Mouse (Mus musculus) limb, embryonic 15.5 days (tissue): ENCODE measurements around the gene Ndufa1. TPM values are rescaled to one million over a fixed set of nuclear protein-coding genes. Genes with fewer than 3 reads are reported as not detected.
"Not testable (repeated sequence)": the region's sequence is repeated elsewhere in the genome, so short reads cannot be mapped to it uniquely, and the experiment has no call there.

Experiments used
- ATAC-seq: fragments of 200-750 bp; cut with Nextera tagmentation; 2 replicates; pipeline ENCODE4 v1.8.0; 2017; ENCODE audit warnings: low read depth, moderate TSS enrichment; ENCODE audit not compliant: insufficient number of reproducible peaks, low FRiP score, low TSS enrichment
- H3K27ac ChIP-seq: fragments of 300-500 bp; sonication (generic); 2 replicates; pipeline ENCODE4 v1.5.1; 2015; ENCODE audit warnings: moderate library complexity, mild to moderate bottlenecking, inconsistent platforms
- H3K27me3 ChIP-seq: fragments of 300-500 bp; sonication (generic); 2 replicates; pipeline ENCODE4 v1.6.1; 2015; ENCODE audit warnings: inconsistent platforms
- H3K36me3 ChIP-seq: fragments of 300-500 bp; sonication (generic); 2 replicates; pipeline ENCODE4 v1.6.1; 2015; ENCODE audit warnings: inconsistent platforms
- H3K4me1 ChIP-seq: fragments of 300-500 bp; sonication (generic); 2 replicates; pipeline ENCODE4 v1.6.1; 2015; ENCODE audit warnings: inconsistent platforms
- H3K4me2 ChIP-seq: fragments of 300-500 bp; sonication (generic); 2 replicates; pipeline ENCODE4 v1.6.1; 2015; ENCODE audit warnings: mild to moderate bottlenecking, inconsistent platforms
- H3K4me3 ChIP-seq: fragments of 300-500 bp; sonication (generic); 2 replicates; pipeline ENCODE4 v1.5.1; 2015; ENCODE audit warnings: mild to moderate bottlenecking, inconsistent platforms
- H3K9ac ChIP-seq: fragments of 300-500 bp; sonication (generic); 2 replicates; pipeline ENCODE4 v1.6.1; 2015; ENCODE audit warnings: inconsistent platforms
- H3K9me3 ChIP-seq: fragments of 300-500 bp; sonication (generic); 2 replicates; pipeline ENCODE4 v1.6.1; 2016; ENCODE audit warnings: inconsistent platforms
- WGBS: fragments of 180-500 bp; shearing (Covaris S2); methylation state at CpG from one replicate; pipeline ENCODE4 v1.1.7; 2015; 5-methylcytosine and 5-hydroxymethylcytosine counted together
- polyA plus RNA-seq: library from polyadenylated mRNA; unstranded; fragments of >200 nt; fragmentation: Nextera tagmentation; extraction: Ambion mirVana; gene quantifications from 2 replicates; pipeline ENCODE4 v1.2.1, GENCODE M21; 2015

Gene Ndufa1
- 385 and 433 TPM in 2 replicates for polyA plus RNA-seq

DNA sequence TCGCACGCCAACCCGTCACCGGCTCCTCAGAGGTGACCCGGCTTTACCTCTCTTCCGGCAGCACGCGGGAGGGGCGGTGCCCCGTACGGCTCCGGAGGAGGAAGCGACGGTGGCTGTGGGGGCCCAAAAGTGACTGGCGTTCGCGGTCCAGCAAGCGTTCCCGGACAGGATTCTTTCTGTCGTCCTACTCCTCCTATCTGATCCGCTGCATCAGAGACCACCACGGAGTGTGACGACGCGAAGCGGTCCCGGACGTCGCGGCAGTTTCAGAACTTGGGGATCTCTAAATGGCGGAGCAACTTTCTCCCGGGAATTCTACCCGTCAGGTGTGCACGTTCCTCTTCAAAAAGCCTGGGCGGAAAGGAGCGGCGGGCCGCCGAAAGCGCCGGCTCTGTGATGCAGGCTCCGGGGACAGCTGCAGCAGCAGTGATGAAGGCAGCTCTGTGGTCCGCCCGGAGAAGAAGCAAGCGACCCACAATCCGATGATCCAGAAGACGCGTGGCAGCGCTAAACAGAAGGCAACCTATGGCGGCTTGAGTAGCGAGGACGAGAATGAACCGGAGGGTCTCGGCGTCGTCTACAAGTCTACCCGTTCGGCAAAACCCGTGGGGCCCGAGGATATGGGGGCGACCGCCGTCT lies at the start of gene Ndufa1, which contains the start of gene Rnf113a1:
Gene Ndufa1, minus strand, starts transcription at position 59 of the 639 bp plus-strand sequence.
Gene Rnf113a1, plus strand, starts transcription at position 141 of the 639 bp plus-strand sequence.
- no peak for ATAC-seq
- Histone ChIP-seq H3K4me2 (peak within 1 kb of the TSS; percentile 49), H3K27ac (peak within 1 kb of the TSS; percentile 59; the same call in 1 of the 2 replicates)

DNA sequence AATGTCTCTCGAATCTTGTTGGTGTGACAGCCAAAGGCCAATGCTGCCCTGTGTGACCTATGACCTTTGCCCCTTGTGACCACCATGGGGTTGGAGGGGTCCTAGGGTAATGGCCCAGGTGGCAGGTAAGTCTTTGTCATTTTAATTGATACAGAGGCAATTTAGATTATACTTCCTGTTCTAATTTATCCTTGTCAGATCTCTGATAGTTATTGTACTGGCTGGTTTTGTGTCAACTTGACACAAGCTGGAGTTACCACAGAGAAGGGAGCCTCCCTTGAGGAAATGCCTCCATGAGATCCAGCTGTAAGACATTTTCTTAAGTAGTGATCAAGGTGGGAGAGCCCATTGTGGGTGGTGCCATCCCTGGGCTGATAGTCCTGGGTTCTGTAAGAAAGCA lies 31.2 kb upstream of the Ndufa1 start, which contains the start of gene Rhox1:
Gene Rhox1, minus strand, starts transcription at position 101 of the 400 bp plus-strand sequence.
- H3K4me3 ChIP-seq, H3K9ac ChIP-seq, H3K36me3 ChIP-seq, H3K27ac ChIP-seq, H3K9me3 ChIP-seq, ATAC-seq, H3K4me1 ChIP-seq, H3K27me3 ChIP-seq, H3K4me2 ChIP-seq: not testable (repeated sequence)
- 58% methylated on average over 1 of the region's 1 CpGs for WGBS

More for the DNA sequence above, at the start of gene Ndufa1, which contains the start of gene Rnf113a1:
- Histone ChIP-seq H3K4me1 (no peaks in the 10 kb centered on the region), H3K36me3 (no peaks in the 10 kb centered on the region), H3K27me3 (no peaks in the 10 kb centered on the region), H3K4me3 (peak within 1 kb of the TSS; percentile 53), H3K9me3 (no peaks in the 10 kb centered on the region), H3K9ac (peak within 1 kb of the TSS; percentile 39)
- 23% methylated on average over 62 of the region's 63 CpGs for WGBS

DNA sequence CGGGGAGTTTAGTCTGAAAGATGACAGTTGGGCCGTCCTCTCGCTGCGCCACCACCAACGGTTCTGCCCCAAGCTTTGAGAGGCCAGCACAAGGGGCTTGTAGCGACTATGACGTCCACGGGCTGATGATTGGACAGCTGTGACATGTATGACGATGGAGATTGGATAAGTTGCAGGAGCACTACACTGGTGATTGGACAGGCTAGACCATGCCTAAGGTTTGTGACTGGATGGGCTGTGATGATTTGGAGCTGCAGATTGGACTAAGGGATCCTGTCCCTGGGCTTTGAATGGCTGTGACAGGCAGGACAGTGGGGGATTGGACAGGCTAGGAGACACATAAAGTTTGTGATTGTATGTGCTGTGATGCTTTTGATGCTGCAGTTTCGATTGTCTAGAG lies 20.0 kb upstream of the Ndufa1 start, which contains the start of gene Gm9:
Gene Gm9, minus strand, starts transcription at position 101 of the 400 bp plus-strand sequence.
- no peaks in the 10 kb centered on the region for H3K4me1 ChIP-seq
- no peak within 1 kb of the TSS for H3K9ac ChIP-seq
- no peak for ATAC-seq
- no peak within 1 kb of the TSS for H3K4me3 ChIP-seq
- no peaks in the 10 kb centered on the region for H3K27me3 ChIP-seq
- no peaks in the 10 kb centered on the region for H3K36me3 ChIP-seq
- H3K4me2 ChIP-seq: no peak within 1 kb of the TSS
- H3K27ac ChIP-seq: no peak within 1 kb of the TSS
- H3K9me3 ChIP-seq: no peaks in the 10 kb centered on the region
- 88% methylated on average over 10 of the region's 10 CpGs for WGBS

DNA sequence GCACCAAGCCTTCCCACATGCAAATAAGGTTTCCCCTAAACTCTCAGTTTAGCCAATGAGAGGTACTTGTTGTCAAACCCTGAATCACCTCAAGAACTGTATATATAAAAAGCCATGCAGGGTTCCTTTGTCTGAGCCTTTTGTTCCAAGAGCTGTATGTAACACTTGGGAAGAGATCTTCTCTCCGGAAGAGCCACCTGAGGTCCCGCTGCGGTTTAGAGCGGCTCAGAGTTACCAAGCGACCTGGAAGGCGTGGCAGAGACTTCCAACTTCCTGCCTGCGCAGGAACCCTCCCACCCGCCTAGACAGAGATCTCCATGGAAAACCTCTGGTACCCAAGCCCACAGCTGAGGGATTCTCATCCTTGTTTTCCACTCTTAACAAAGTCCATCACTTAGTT lies 7.7 kb upstream of the Ndufa1 start:
- H3K4me2 ChIP-seq: no peak overlapping the region

DNA sequence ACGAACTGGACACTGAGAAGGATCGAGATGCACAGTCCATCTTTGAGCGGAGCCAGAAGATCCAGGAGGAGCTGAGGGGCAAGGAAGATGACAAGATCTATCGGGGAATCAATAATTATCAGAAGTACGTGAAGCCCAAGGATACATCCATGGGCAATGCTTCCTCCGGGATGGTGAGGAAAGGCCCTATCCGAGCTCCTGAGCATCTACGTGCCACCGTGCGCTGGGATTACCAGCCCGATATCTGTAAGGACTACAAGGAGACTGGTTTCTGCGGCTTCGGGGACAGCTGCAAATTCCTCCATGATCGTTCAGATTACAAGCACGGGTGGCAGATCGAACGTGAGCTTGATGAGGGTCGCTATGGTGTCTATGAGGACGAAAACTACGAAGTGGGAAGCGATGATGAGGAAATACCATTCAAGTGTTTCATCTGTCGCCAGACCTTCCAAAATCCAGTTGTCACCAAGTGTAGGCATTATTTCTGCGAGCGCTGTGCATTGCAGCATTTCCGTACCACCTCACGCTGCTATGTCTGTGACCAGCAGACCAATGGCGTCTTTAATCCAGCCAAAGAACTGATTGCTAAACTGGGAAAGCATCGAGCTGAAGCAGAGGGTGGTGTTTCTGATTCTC lies 899 bp upstream of the Ndufa1 start:
- Histone ChIP-seq H3K9ac (peak overlapping the region; percentile 39), H3K4me3 (peak overlapping the region; percentile 53), H3K4me1 (no peaks in the 10 kb centered on the region), H3K27ac (no peak overlapping the region), H3K4me2 (peak overlapping the region; percentile 49), H3K36me3 (no peaks in the 10 kb centered on the region), H3K9me3 (no peaks in the 10 kb centered on the region), H3K27me3 (no peaks in the 10 kb centered on the region)
- no peak for ATAC-seq
- WGBS: 28% methylated on average over 28 of the region's 28 CpGs

More for the DNA sequence above, 7.7 kb upstream of the Ndufa1 start:
- Histone ChIP-seq H3K4me1 (no peaks in the 10 kb centered on the region), H3K27ac (no peak overlapping the region), H3K4me3 (no peak overlapping the region), H3K9me3 (no peaks in the 10 kb centered on the region), H3K27me3 (no peaks in the 10 kb centered on the region), H3K36me3 (no peaks in the 10 kb centered on the region), H3K9ac (no peak overlapping the region)
- WGBS: 69% methylated on average over 8 of the region's 8 CpGs
- no peak for ATAC-seq

DNA sequence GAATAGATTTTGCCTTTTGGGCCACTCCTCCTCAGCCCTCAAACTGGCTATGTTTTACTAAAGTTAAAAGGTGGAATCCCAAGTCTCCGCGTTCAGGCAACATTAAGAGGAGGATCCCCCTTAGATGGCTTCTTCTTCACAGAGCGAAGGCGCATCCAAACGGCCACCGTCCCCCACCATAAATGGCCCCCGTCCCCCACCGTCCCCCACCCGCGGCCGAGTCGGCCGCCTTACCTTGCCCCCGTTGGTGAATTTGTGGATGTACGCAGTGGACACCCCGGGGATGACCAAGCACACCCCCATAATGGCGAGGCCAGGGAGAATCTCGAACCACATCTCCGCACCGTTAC lies 233 bp downstream of the Ndufa1 start:
- H3K27me3 ChIP-seq: no peaks in the 10 kb centered on the region
- no peaks in the 10 kb centered on the region for H3K36me3 ChIP-seq
- no peak overlapping the region for H3K27ac ChIP-seq
- H3K9ac ChIP-seq: peak overlapping the region; percentile 26; the same call in 1 of the 2 replicates
- WGBS: 21% methylated on average over 20 of the region's 20 CpGs
- ATAC-seq: no peak
- H3K9me3 ChIP-seq: no peaks in the 10 kb centered on the region
- H3K4me1 ChIP-seq: no peaks in the 10 kb centered on the region
- peak overlapping the region; percentile 49 for H3K4me2 ChIP-seq
- peak overlapping the region; percentile 53 for H3K4me3 ChIP-seq

DNA sequence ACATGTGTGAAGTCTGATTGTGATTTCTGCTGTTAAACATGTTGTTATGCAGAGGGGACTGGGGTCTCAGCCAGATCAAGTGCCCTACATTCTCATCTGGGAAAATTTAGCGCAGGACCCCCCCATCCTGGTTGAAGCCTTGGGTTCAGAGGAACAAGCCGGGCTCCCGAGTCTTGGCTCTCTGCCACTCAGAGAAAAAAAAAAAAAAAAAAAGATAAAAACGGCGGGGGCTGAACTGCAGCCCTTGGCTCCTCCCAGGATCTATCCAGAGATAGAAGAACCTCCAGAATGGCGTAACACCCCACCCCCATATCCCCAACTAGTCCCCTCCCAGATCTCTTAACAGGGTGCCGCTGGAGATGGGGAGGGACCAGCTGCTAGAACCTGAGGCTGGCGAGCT lies 6.6 kb downstream of the Ndufa1 start:
- not testable (repeated sequence) for H3K36me3 ChIP-seq, H3K4me3 ChIP-seq, H3K4me2 ChIP-seq, H3K9ac ChIP-seq, H3K27ac ChIP-seq, ATAC-seq, H3K27me3 ChIP-seq, H3K9me3 ChIP-seq, H3K4me1 ChIP-seq
- 62% methylated on average over 7 of the region's 8 CpGs for WGBS

DNA sequence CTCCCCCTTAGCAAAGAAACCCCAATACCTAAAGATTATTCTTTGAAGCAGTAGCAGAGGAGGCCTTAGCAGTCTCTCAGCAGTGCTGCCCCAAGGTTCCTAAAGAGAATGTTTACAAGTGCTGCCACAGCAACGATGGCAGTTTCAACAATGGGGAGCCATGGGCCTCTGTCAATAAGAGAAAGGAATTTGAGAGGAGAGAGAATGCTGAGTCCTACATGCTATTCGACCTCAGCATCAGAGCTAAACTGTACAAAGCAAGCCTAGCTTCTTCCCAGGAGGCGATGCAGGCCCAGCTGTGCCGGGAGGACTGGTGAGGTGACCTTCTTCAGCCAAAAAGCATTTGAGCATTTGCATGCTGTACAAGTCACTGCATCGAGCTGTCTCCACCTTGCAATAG lies 22.2 kb downstream of the Ndufa1 start, which contains the start of gene Akap14:
Gene Akap14, minus strand, starts transcription at position 101 of the 400 bp plus-strand sequence.
- H3K36me3 ChIP-seq: no peaks in the 10 kb centered on the region
- no peak within 1 kb of the TSS for H3K9ac ChIP-seq
- no peaks in the 10 kb centered on the region for H3K27me3 ChIP-seq
- no peak within 1 kb of the TSS for H3K4me2 ChIP-seq
- no peak for ATAC-seq
- 60% methylated on average over 5 of the region's 5 CpGs for WGBS
- no peak within 1 kb of the TSS for H3K4me3 ChIP-seq
- H3K9me3 ChIP-seq: no peaks in the 10 kb centered on the region
- H3K27ac ChIP-seq: no peak within 1 kb of the TSS
- H3K4me1 ChIP-seq: no peaks in the 10 kb centered on the region

DNA sequence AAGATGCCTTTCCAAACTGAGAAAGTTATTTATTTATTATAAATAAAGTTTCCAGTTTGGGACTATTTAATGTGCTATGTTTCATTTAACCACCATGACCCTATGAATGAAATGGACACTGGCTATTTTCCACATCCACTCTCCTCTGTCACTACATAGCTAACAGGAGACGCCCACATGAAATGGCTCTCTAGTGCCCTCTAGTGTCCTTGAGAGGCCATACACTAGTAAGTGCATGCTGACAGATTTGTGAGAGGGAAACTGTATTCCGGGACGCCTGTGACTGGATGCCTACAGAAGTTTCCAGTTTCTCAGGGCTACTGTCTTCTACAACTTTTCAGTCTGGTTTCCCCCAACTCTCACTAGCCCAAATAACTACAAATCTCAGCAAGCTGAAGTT lies 23.9 kb downstream of the Ndufa1 start:
- Histone ChIP-seq H3K4me3 (no peak overlapping the region), H3K27ac (no peak overlapping the region), H3K4me2 (no peak overlapping the region), H3K4me1 (no peaks in the 10 kb centered on the region), H3K27me3 (no peaks in the 10 kb centered on the region), H3K9ac (no peak overlapping the region), H3K36me3 (no peaks in the 10 kb centered on the region), H3K9me3 (no peaks in the 10 kb centered on the region)
- 31% methylated on average over 3 of the region's 3 CpGs for WGBS
- no peak for ATAC-seq

DNA sequence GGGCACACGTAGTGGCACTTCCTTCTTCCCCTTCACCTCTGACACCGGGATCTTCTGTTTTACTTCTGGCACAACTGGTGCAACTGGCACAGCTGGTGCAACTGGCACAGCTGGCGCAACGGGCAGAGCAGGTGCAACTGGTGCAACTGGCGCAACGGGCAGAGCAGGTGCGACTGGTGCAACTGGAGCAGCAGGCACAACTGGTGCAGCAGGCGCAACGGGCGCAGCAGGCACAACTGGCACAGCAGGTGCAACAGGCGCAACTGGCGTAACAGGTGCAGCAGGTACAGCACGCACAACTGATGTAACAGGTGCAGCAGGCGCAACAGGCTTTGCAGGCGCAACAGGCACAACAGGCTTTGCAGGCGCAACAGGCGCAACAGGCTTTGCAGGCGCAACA lies 27.8 kb downstream of the Ndufa1 start:
- 73% methylated on average over 18 of the region's 18 CpGs for whole genome bisulfite sequencing
- H3K9ac ChIP-seq: no peak overlapping the region
- no peaks in the 10 kb centered on the region for H3K36me3 ChIP-seq
- no peaks in the 10 kb centered on the region for H3K9me3 ChIP-seq
- H3K27ac ChIP-seq: no peak overlapping the region
- H3K4me1 ChIP-seq: no peaks in the 10 kb centered on the region
- no peak overlapping the region for H3K4me3 ChIP-seq
- no peaks in the 10 kb centered on the region for H3K27me3 ChIP-seq
- ATAC-seq: no peak
- no peak overlapping the region for H3K4me2 ChIP-seq

DNA sequence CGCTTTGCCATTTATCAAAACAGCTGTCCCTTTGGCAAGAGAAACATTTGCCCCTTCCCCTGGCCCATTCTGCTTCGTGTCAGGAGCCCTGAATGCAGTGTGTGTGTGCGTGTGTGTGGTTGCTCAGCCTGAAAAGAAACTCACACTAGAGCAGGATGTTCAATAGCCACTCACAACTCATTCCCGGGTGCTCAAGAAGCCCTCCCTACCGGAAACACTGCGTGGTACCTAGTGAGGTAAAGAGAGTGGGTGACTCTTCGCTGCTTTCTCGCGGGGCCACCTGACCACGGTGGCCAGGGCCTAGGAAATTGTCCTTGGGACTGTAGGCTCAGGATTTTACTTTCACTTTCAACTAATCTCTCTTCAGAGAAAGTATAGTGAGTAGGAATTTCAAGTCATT lies 29.8 kb downstream of the Ndufa1 start:
- H3K9me3 ChIP-seq: no peaks in the 10 kb centered on the region

DNA sequence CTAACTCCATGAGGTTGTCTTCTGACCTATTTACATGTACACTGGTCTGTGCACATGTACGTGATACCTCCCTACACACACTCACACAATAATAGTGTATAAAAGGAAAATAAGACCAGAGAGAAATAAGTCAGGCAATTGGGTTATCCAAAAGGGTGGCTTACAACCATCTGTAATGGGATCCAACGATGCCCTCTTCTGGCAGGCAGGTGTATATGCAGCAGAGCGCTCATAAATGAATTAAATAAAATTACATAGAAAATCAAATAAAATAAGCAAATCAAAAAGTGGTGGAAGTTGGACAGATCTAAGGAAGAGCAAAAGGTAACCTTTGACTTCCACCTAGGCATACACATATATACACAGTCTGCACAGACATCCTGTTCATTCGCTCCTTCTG lies 33.1 kb downstream of the Ndufa1 start:
- H3K27ac ChIP-seq: no peak overlapping the region
- H3K4me2 ChIP-seq: no peak overlapping the region
- ATAC-seq: no peak
- 63% methylated on average over 4 of the region's 4 CpGs for WGBS
- no peaks in the 10 kb centered on the region for H3K4me1 ChIP-seq
- no peak overlapping the region for H3K9ac ChIP-seq
- no peaks in the 10 kb centered on the region for H3K27me3 ChIP-seq
- H3K36me3 ChIP-seq: 0 out of 2 replicates have a peak, but pooled peaks cover 4% of the 10 kb centered on the region
- no peak overlapping the region for H3K4me3 ChIP-seq
- no peaks in the 10 kb centered on the region for H3K9me3 ChIP-seq

More for the DNA sequence above, 29.8 kb downstream of the Ndufa1 start:
- Histone ChIP-seq H3K4me2 (no peak overlapping the region), H3K4me1 (no peaks in the 10 kb centered on the region), H3K4me3 (no peak overlapping the region), H3K36me3 (no peaks in the 10 kb centered on the region), H3K27ac (no peak overlapping the region), H3K27me3 (no peaks in the 10 kb centered on the region), H3K9ac (no peak overlapping the region)
- WGBS: 77% methylated on average over 10 of the region's 10 CpGs
- no peak for ATAC-seq
